Mouse (Mus musculus): ENCODE measurements around the gene Dnaaf5.

- TF ChIP-seq CTCF (conservative IDR thresholded peaks at IDR 0.05; ENCODE audit: low read length) (no peak), NANOG (IDR thresholded peaks at IDR 0.05; ENCODE audit: borderline replicate concordance, low read length) (no peak), POU5F1 (IDR thresholded peaks at IDR 0.05; ENCODE audit: borderline replicate concordance, low read length) (no peak)
Measured at GRCm38 (mm10) chr5:139141326-139141725, 8.7 kb upstream of the Dnaaf5 start.
